Mouse (Mus musculus) limb, embryonic 13.5 days (tissue): Measurements from ENCODE around the gene Fgd3. TPM values are rescaled to one million over a fixed set of nuclear protein-coding genes. Genes with fewer than 3 reads are reported as not detected.

Experiments used
- ATAC-seq: fragments of 200-750 bp; cut with Nextera tagmentation; 2 replicates; pipeline ENCODE4 v1.8.0; 2017; ENCODE audit warnings: low read depth, moderate number of reproducible peaks, moderate TSS enrichment; ENCODE audit not compliant: low FRiP score
- H3K27ac ChIP-seq: fragments of 300-500 bp; sonication (generic); 2 replicates; pipeline ENCODE4 v1.5.1; 2015; ENCODE audit warnings: inconsistent platforms, mild to moderate bottlenecking, moderate library complexity
- H3K27me3 ChIP-seq: fragments of 300-500 bp; sonication (generic); 2 replicates; pipeline ENCODE4 v1.6.1; 2015; ENCODE audit warnings: mild to moderate bottlenecking, inconsistent platforms
- H3K36me3 ChIP-seq: fragments of 300-500 bp; sonication (generic); 2 replicates; pipeline ENCODE4 v1.6.1; 2015; ENCODE audit warnings: inconsistent platforms, mild to moderate bottlenecking, moderate library complexity
- H3K4me1 ChIP-seq: fragments of 300-500 bp; sonication (generic); 2 replicates; pipeline ENCODE4 v1.6.1; 2015; ENCODE audit warnings: inconsistent platforms
- H3K4me2 ChIP-seq: fragments of 300-500 bp; sonication (generic); replicated peaks from 2 replicates; pipeline ENCODE4 v1.6.1; 2015; ENCODE audit warnings: inconsistent platforms, mild to moderate bottlenecking, moderate library complexity
- H3K4me3 ChIP-seq: fragments of 300-500 bp; sonication (generic); 2 replicates; pipeline ENCODE4 v1.5.1; 2015; ENCODE audit warnings: moderate library complexity, mild to moderate bottlenecking, inconsistent platforms
- H3K9ac ChIP-seq: fragments of 300-500 bp; sonication (generic); 2 replicates; pipeline ENCODE4 v1.6.1; 2015; ENCODE audit warnings: mild to moderate bottlenecking, inconsistent platforms
- H3K9me3 ChIP-seq: fragments of 300-500 bp; sonication (generic); 2 replicates; pipeline ENCODE4 v1.6.1; 2016; ENCODE audit warnings: inconsistent platforms
- WGBS: fragments of 180-500 bp; shearing (Covaris S2); methylation state at CpG from one replicate; pipeline ENCODE4 v1.1.7; 2015; 5-methylcytosine and 5-hydroxymethylcytosine counted together
- polyA plus RNA-seq: library from polyadenylated mRNA; unstranded; fragments of >200 nt; fragmentation: Nextera tagmentation; extraction: Ambion mirVana; gene quantifications from 2 replicates; pipeline ENCODE4 v1.2.1, GENCODE M21; 2015

Fgd3 gene
- polyA plus RNA-seq, 1 experiment from 2014 or later: 0.38 TPM

GRCm38 (mm10) chr13:49242321-49243065 lies 77.6 kb downstream of the Fgd3 start:
- Histone ChIP-seq H3K4me3 (no peak overlapping the region), H3K9ac (no peak overlapping the region), H3K9me3 (no peaks in the 10 kb centered on the region), H3K4me1 (0 out of 2 replicates have a peak, but pooled peaks cover 3% of the 10 kb centered on the region), H3K27me3 (peaks cover 28% of the 10 kb centered on the region), H3K36me3 (no peaks in the 10 kb centered on the region), H3K4me2 (no peak overlapping the region), H3K27ac (no peak overlapping the region)
- WGBS: 76% methylated on average over 9 of the region's 9 CpGs
- no peak for ATAC-seq

- 92% methylated on average over 8 of the region's 8 CpGs for WGBS
- H3K9ac ChIP-seq: no peak overlapping the region
- H3K36me3 ChIP-seq: no peaks in the 10 kb centered on the region
- no peaks in the 10 kb centered on the region for H3K9me3 ChIP-seq
- no peak overlapping the region for H3K27ac ChIP-seq
- H3K4me2 ChIP-seq: no peak overlapping the region
- no peak for ATAC-seq
- H3K27me3 ChIP-seq: no peaks in the 10 kb centered on the region
- no peak overlapping the region for H3K4me3 ChIP-seq
- no peaks in the 10 kb centered on the region for H3K4me1 ChIP-seq
Observed at GRCm38 (mm10) chr13:49238737-49239136, 81.4 kb downstream of the Fgd3 start.

GRCm38 (mm10) chr13:49237617-49238016 lies 82.5 kb downstream of the Fgd3 start:
- Histone ChIP-seq H3K4me3 (no peak overlapping the region), H3K27ac (no peak overlapping the region), H3K9ac (no peak overlapping the region), H3K27me3 (no peaks in the 10 kb centered on the region), H3K36me3 (no peaks in the 10 kb centered on the region), H3K4me1 (no peaks in the 10 kb centered on the region), H3K9me3 (no peaks in the 10 kb centered on the region), H3K4me2 (no peak overlapping the region)
- ATAC-seq: no peak
- 86% methylated on average over 8 of the region's 8 CpGs for WGBS

GRCm38 (mm10) chr13:49234711-49235110 lies 85.4 kb downstream of the Fgd3 start:
- Histone ChIP-seq H3K4me3 (no peak overlapping the region), H3K9ac (no peak overlapping the region), H3K27me3 (no peaks in the 10 kb centered on the region), H3K4me2 (no peak overlapping the region), H3K27ac (no peak overlapping the region), H3K9me3 (no peaks in the 10 kb centered on the region), H3K4me1 (peaks cover 5% of the 10 kb centered on the region; the same call in 1 of the 2 replicates), H3K36me3 (no peaks in the 10 kb centered on the region)
- no peak for ATAC-seq
- WGBS: 92% methylated on average over 4 of the region's 4 CpGs

- 84% methylated on average over 8 of the region's 8 CpGs for WGBS
- H3K4me3 ChIP-seq: no peak overlapping the region
- no peaks in the 10 kb centered on the region for H3K36me3 ChIP-seq
- no peak overlapping the region for H3K4me2 ChIP-seq
- no peak overlapping the region; the same call in 1 of the 2 replicates for H3K9ac ChIP-seq
- H3K27ac ChIP-seq: no peak overlapping the region
- peaks cover 5% of the 10 kb centered on the region; the same call in 1 of the 2 replicates for H3K4me1 ChIP-seq
- no peak for ATAC-seq
- H3K9me3 ChIP-seq: no peaks in the 10 kb centered on the region
- no peaks in the 10 kb centered on the region for H3K27me3 ChIP-seq
Observed at GRCm38 (mm10) chr13:49233792-49234572, 86.1 kb downstream of the Fgd3 start.

- ATAC-seq: no peak
- Histone ChIP-seq H3K9ac (no peak overlapping the region), H3K4me1 (peaks cover 9% of the 10 kb centered on the region; the same call in 1 of the 2 replicates), H3K27ac (no peak overlapping the region), H3K36me3 (no peaks in the 10 kb centered on the region), H3K27me3 (no peaks in the 10 kb centered on the region), H3K4me3 (no peak overlapping the region), H3K4me2 (no peak overlapping the region), H3K9me3 (no peaks in the 10 kb centered on the region)
- 42% methylated on average over 4 of the region's 4 CpGs for WGBS
Observed at GRCm38 (mm10) chr13:49225633-49226032, 94.5 kb downstream of the Fgd3 start.

GRCm38 (mm10) chr13:49225159-49225558 lies 95.0 kb downstream of the Fgd3 start:
- no peaks in the 10 kb centered on the region for H3K9me3 ChIP-seq
- H3K9ac ChIP-seq: no peak overlapping the region
- no peak overlapping the region for H3K4me3 ChIP-seq
- no peaks in the 10 kb centered on the region for H3K36me3 ChIP-seq
- H3K4me1 ChIP-seq: peaks cover 6% of the 10 kb centered on the region; the same call in 1 of the 2 replicates
- no peaks in the 10 kb centered on the region for H3K27me3 ChIP-seq
- 63% methylated on average over 3 of the region's 3 CpGs for WGBS
- no peak overlapping the region for H3K27ac ChIP-seq
- ATAC-seq: no peak
- no peak overlapping the region for H3K4me2 ChIP-seq

- H3K4me3 ChIP-seq: no peak overlapping the region
- ATAC-seq: no peak
- peak overlapping the region; percentile 27 for H3K4me2 ChIP-seq
- 0 out of 2 replicates have a peak, but pooled peaks cover 4% of the 10 kb centered on the region for H3K4me1 ChIP-seq
- no peak overlapping the region for H3K27ac ChIP-seq
- 20% methylated on average over 6 of the region's 6 CpGs for WGBS
- H3K36me3 ChIP-seq: no peaks in the 10 kb centered on the region
- no peaks in the 10 kb centered on the region for H3K9me3 ChIP-seq
- H3K9ac ChIP-seq: no peak overlapping the region
- H3K27me3 ChIP-seq: no peaks in the 10 kb centered on the region
Observed at GRCm38 (mm10) chr13:49224729-49225128, 95.4 kb downstream of the Fgd3 start.

- Histone ChIP-seq H3K4me2 (peak overlapping the region; percentile 27), H3K27me3 (no peaks in the 10 kb centered on the region), H3K4me3 (no peak overlapping the region), H3K27ac (no peak overlapping the region), H3K9me3 (no peaks in the 10 kb centered on the region), H3K4me1 (0 out of 2 replicates have a peak, but pooled peaks cover 4% of the 10 kb centered on the region), H3K9ac (0 out of 2 replicates have a peak overlapping the region, but pooled peaks have one; percentile 8), H3K36me3 (no peaks in the 10 kb centered on the region)
- no peak for ATAC-seq
- WGBS: 10% methylated on average over 10 of the region's 10 CpGs
Observed at GRCm38 (mm10) chr13:49224314-49224713, 95.8 kb downstream of the Fgd3 start.

GRCm38 (mm10) chr13:49220912-49221311 lies 99.2 kb downstream of the Fgd3 start:
- Histone ChIP-seq H3K9me3 (no peaks in the 10 kb centered on the region), H3K4me2 (no peak overlapping the region), H3K36me3 (no peaks in the 10 kb centered on the region), H3K9ac (no peak overlapping the region), H3K27ac (no peak overlapping the region), H3K4me3 (no peak overlapping the region), H3K27me3 (no peaks in the 10 kb centered on the region), H3K4me1 (peaks cover 17% of the 10 kb centered on the region)
- ATAC-seq: no peak
- 22% methylated on average over 5 of the region's 5 CpGs for WGBS

- Histone ChIP-seq H3K4me1 (peaks cover 25% of the 10 kb centered on the region), H3K27ac (no peak overlapping the region), H3K9ac (no peak overlapping the region), H3K36me3 (no peaks in the 10 kb centered on the region), H3K4me3 (no peak overlapping the region), H3K4me2 (no peak overlapping the region), H3K27me3 (no peaks in the 10 kb centered on the region), H3K9me3 (no peaks in the 10 kb centered on the region)
- ATAC-seq: no peak
- WGBS: 81% methylated on average over 4 of the region's 4 CpGs
Observed at GRCm38 (mm10) chr13:49219367-49219766, 100.7 kb downstream of the Fgd3 start.

GRCm38 (mm10) chr13:49218651-49219050 lies 101.5 kb downstream of the Fgd3 start:
- H3K36me3 ChIP-seq: no peaks in the 10 kb centered on the region
- ATAC-seq: no peak
- no peaks in the 10 kb centered on the region for H3K27me3 ChIP-seq
- H3K4me3 ChIP-seq: no peak overlapping the region
- H3K9me3 ChIP-seq: no peaks in the 10 kb centered on the region
- H3K9ac ChIP-seq: no peak overlapping the region
- peaks cover 30% of the 10 kb centered on the region for H3K4me1 ChIP-seq
- H3K4me2 ChIP-seq: no peak overlapping the region
- H3K27ac ChIP-seq: no peak overlapping the region
- WGBS: 55% methylated on average over 3 of the region's 3 CpGs
